Comparison of ENCODE assay signal across 8 mouse cellular contexts in genomic region chr4:46489028-46489925, GRCm38 (mm10). TPM values are rescaled to one million over a fixed set of nuclear protein-coding genes. Genes with fewer than 3 reads are reported as not detected.
DNase-seq lines count a peak whose midpoint lies in the region; ATAC-seq lines count a peak whose summit lies in the region.

Gene Nans, plus strand, starts transcription at chr4:46489248.

- 0 out of 2 replicates have a peak, but pooled peaks cover 4% of the 10 kb centered on the region for H3K4me1 ChIP-seq in brown adipose tissue, adult 24 weeks (ENCODE audit: control insufficient read depth, insufficient read depth, insufficient read length, low read length)
- peaks cover 24% of the 10 kb centered on the region for H3K4me1 ChIP-seq in heart, embryonic 13.5 days
- H3K4me1 ChIP-seq in liver, embryonic 12.5 days, result peaks cover 56% of the 10 kb centered on the region
- peaks cover 3% of the 10 kb centered on the region for H3K4me1 ChIP-seq in stomach, embryonic 15.5 days

- no peaks in the 10 kb centered on the region for H3K9me3 ChIP-seq in heart, embryonic 13.5 days
- no peaks in the 10 kb centered on the region for H3K9me3 ChIP-seq in liver, embryonic 12.5 days (replicated peaks)
- no peaks in the 10 kb centered on the region for H3K9me3 ChIP-seq in stomach, embryonic 15.5 days

- H3K36me3 ChIP-seq in heart, embryonic 13.5 days, result peaks cover 25% of the 10 kb centered on the region
- peaks cover 33% of the 10 kb centered on the region for H3K36me3 ChIP-seq in liver, embryonic 12.5 days
- H3K36me3 ChIP-seq in stomach, embryonic 15.5 days, result peaks cover 18% of the 10 kb centered on the region

- peak; percentile 92 for ATAC-seq in heart, embryonic 13.5 days (ENCODE audit: extremely low read depth, insufficient number of reproducible peaks, low FRiP score, low TSS enrichment)
- ATAC-seq in liver, embryonic 12.5 days, result peak; percentile 97
- peak; percentile 99 for ATAC-seq in stomach, embryonic 15.5 days (ENCODE audit: insufficient read depth, low FRiP score, low read depth)

- H3K4me2 ChIP-seq in heart, embryonic 13.5 days, result peak within 1 kb of the TSS; percentile 92
- peak within 1 kb of the TSS; percentile 79 for H3K4me2 ChIP-seq in liver, embryonic 12.5 days
- H3K4me2 ChIP-seq in stomach, embryonic 15.5 days, result peak within 1 kb of the TSS; percentile 54

- WGBS in heart, embryonic 13.5 days, result under 1% methylated on average over 58 of the region's 58 CpGs
- WGBS in liver, embryonic 12.5 days (ENCODE audit: insufficient replicate concordance), result under 1% methylated on average over 58 of the region's 58 CpGs
- under 1% methylated on average over 58 of the region's 58 CpGs for WGBS in stomach, embryonic 15.5 days

- H3K27me3 ChIP-seq in heart, embryonic 13.5 days (replicated peaks), result no peaks in the 10 kb centered on the region
- no peaks in the 10 kb centered on the region for H3K27me3 ChIP-seq in liver, embryonic 12.5 days (replicated peaks)
- H3K27me3 ChIP-seq in stomach, embryonic 15.5 days (replicated peaks), result no peaks in the 10 kb centered on the region

- peak within 1 kb of the TSS; percentile 93 for H3K9ac ChIP-seq in heart, embryonic 13.5 days
- H3K9ac ChIP-seq in liver, embryonic 12.5 days, result peak within 1 kb of the TSS; percentile 86
- peak within 1 kb of the TSS; percentile 75 for H3K9ac ChIP-seq in stomach, embryonic 15.5 days

- no peak within 1 kb of the TSS for H3K27ac ChIP-seq in brown adipose tissue, adult 24 weeks (replicated peaks; ENCODE audit: low read depth, low read length)
- peak within 1 kb of the TSS; percentile 78 for H3K27ac ChIP-seq in heart, embryonic 13.5 days (replicated peaks)
- H3K27ac ChIP-seq in liver, embryonic 12.5 days, result peak within 1 kb of the TSS; percentile 85
- peak within 1 kb of the TSS; percentile 77 for H3K27ac ChIP-seq in stomach, embryonic 15.5 days

- peak within 1 kb of the TSS; percentile 79 for H3K4me3 ChIP-seq in brown adipose tissue, adult 24 weeks (ENCODE audit: insufficient read depth, low read depth, low read length)
- peak within 1 kb of the TSS; percentile 91 for H3K4me3 ChIP-seq in heart, embryonic 13.5 days
- peak within 1 kb of the TSS; percentile 82 for H3K4me3 ChIP-seq in liver, embryonic 12.5 days
- peak within 1 kb of the TSS; percentile 76 for H3K4me3 ChIP-seq in stomach, embryonic 15.5 days (replicated peaks)

- peak; percentile 98 for DNase-seq in CD4-positive, CD25-positive, alpha-beta regulatory T cell, adult 2 months (ENCODE audit: low read depth, low spot score)
- DNase-seq in fat pad, adult 2 months (ENCODE audit: extremely low read depth, low read depth, low spot score), result peak; percentile 21
- peak; percentile 98 for DNase-seq in kidney, postnatal 10 days
- DNase-seq in natural killer cell, adult 2 months (ENCODE audit: low spot score in 2 of 2), result peak; percentile 91 to 93

RNA-seq across cellular contexts. Expression of gene Nans, which starts in this region (rescaled TPM):
- 5.3 and 11.4 TPM in 2 replicates for polyA plus RNA-seq in brown adipose tissue, adult 24 weeks (2012; ENCODE audit: insufficient read depth, insufficient read length, missing spikeins)
- 63.1 and 65.4 TPM in 2 replicates for polyA plus RNA-seq in heart, embryonic 13.5 days (2015; fragmentation: Nextera tagmentation; extraction: Ambion mirVana)
- polyA plus RNA-seq in liver, embryonic 12.5 days (2016; fragmentation: Nextera tagmentation; extraction: Ambion mirVana), result 75.7 and 78.4 TPM in 2 replicates
- 88.6 and 96.7 TPM in 2 replicates for polyA plus RNA-seq in stomach, embryonic 15.5 days (2015; fragmentation: Nextera tagmentation; extraction: Ambion mirVana)

Comparison
In these comparisons a context has a peak if more than half of its experiments do, and no peak if none do; other contexts are left out.
1. DNase-seq: peak in every context shown above with its lines; median percentile 98 in CD4-positive, CD25-positive, alpha-beta regulatory T cell, adult 2 months; 98 in kidney, postnatal 10 days; 92 in natural killer cell, adult 2 months; 21 in fat pad, adult 2 months.